Mouse (Mus musculus) c-Kit-positive CD71-positive TER-119-negative erythroid progenitor cells, embryonic 14.5 days (primary cell): ENCODE results near the gene Tulp4.
"Not testable (repeated sequence)": the region's sequence is repeated elsewhere in the genome, so short reads cannot be mapped to it uniquely, and the experiment has no call there.

Experiments
- DNase-seq: peaks from one replicate; pipeline ENCODE4 v3.0.0-alpha.2; 2013; ENCODE audit warnings: low read depth

Gene Tulp4

DNA sequence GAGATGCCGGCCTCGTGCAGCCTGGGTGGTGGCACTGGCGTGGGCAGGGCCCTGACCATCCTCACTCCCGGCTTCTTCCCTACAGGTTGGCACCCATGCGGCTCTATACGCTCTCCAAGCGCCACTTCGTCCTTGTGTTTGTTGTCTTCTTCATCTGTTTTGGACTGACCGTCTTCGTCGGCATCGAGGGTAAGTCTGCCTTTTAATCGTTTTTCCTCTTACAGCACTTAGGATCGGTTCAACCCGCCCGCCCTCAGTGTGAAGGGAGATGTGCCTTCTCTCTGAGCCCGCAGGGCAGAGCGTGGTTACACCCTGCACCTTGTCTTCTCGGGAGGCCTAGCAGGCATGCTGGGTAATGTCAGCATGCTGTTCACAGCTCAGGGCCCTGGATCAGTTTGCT is 174.3 kb downstream of the Tulp4 start:
- not testable (repeated sequence) for DNase-seq

GRCm38 (mm10) chr17:6283137-6283536 is 176.9 kb downstream of the Tulp4 start:
- not testable (repeated sequence) for DNase-seq

DNA sequence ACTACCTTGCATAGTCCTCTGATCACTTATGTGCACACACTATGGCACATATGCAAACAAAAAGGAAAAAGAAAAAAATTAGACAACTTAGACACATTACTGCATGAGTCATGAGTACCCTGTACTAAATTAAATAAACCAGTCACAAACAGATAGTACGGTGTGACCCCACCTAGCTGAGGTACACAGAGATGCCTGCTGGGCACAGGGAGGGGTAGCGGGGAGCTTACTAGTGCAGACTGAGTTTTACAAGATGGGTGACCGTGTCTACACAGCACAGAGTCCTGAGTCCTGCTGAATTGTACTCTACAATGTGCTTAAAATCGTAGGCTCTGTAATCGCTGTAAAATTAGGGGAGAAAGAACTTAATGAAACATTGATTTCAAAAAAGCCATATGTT is 179.9 kb downstream of the Tulp4 start:
- DNase-seq, result not testable (repeated sequence)

DNA sequence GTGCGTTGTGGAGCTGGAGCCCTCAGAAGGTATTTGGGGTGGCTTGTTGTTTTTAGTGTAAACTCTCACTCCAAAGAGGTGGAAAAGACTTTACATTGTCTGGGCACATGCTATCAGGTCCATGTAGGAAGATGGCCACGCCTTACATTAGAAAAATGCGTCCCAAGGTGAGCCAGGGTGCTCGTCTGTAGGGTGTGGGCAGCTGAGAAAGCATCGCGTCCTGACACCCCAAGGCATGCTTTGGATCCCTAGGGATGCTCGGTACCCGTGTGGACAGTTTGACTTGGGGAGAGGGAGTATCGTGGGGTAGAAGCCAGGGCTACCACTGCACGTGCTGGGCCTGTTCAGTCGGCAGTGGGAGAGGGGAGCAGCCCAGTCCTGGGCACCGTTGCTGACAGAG is 182.8 kb downstream of the Tulp4 start:
- DNase-seq, result not testable (repeated sequence)

GRCm38 (mm10) chr17:6293882-6294281 is 187.6 kb downstream of the Tulp4 start:
- DNase-seq, result not testable (repeated sequence)

DNA sequence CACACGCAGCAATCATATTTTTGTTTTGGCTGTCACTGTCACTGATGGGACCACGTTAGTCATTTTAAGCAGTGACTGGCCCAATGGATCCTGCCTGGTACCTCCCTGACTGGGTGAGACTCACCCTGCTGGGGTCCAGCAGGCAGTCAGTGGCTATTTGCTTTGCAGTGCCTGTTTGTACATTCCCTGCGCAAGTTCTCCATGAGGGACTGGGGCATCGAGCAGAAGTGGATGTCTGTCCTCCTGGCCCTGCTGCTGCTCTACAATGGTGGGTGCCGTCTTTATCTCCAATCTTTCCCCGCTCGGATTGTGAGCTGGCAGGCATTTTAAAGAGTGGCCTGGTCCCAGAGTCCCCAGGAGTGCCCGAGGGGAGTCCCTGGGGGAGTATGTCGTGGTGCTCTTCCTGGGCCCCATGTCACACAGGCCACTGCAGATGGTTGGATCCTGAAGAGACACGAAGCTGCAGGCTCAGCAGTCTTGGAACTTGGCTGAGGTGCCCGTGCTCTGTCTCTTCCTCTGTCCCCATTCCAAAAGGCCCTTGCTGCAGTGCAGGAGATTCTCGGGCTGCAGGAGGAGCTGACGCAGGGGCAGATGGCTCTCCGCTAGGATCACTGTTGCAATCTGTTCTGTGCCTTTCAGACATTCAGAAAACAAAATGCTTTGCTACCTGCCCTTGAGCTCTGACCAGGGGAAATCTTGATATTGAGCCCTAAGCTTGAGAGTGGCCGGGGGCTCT is 191.0 kb downstream of the Tulp4 start:
- DNase-seq, result not testable (repeated sequence)

GRCm38 (mm10) chr17:6300190-6300863 is 194.1 kb downstream of the Tulp4 start:
- not testable (repeated sequence) for DNase-seq
